Mouse (Mus musculus) limb, embryonic 14.5 days (tissue): Measurements from ENCODE around the gene Blzf1. TPM values are rescaled to one million over a fixed set of nuclear protein-coding genes. Genes with fewer than 3 reads are reported as not detected.

Experiments
- ATAC-seq: fragments of 200-750 bp; cut with Nextera tagmentation; 2 replicates; pipeline ENCODE4 v1.8.0; 2017; ENCODE audit warnings: low read depth, moderate number of reproducible peaks, moderate TSS enrichment; ENCODE audit not compliant: low FRiP score
- DNase-seq: peaks from one replicate; pipeline ENCODE4 v3.0.0-alpha.2; 2015; ENCODE audit warnings: low spot score
- H3K27ac ChIP-seq: fragments of 300-500 bp; sonication (generic); replicated peaks from 2 replicates; pipeline ENCODE4 v1.5.1; 2014; ENCODE audit warnings: low read depth, mild to moderate bottlenecking, low read length, moderate library complexity, mixed read lengths
- H3K27me3 ChIP-seq: fragments of 300-500 bp; sonication (generic); 2 replicates; pipeline ENCODE4 v1.6.1; 2014; ENCODE audit warnings: low read length, mixed read lengths; ENCODE audit not compliant: control insufficient read depth, insufficient read depth
- H3K36me3 ChIP-seq: fragments of 300-500 bp; sonication (generic); 2 replicates; pipeline ENCODE4 v1.6.1; 2014; ENCODE audit warnings: mild to moderate bottlenecking, low read length, moderate library complexity, mixed read lengths; ENCODE audit not compliant: control insufficient read depth, insufficient read depth
- H3K4me1 ChIP-seq: fragments of 300-500 bp; sonication (generic); 2 replicates; pipeline ENCODE4 v1.6.1; 2014; ENCODE audit warnings: antibody characterized with exemption, low read length, mixed read lengths; ENCODE audit not compliant: control insufficient read depth, insufficient read depth
- H3K4me2 ChIP-seq: fragments of 300-500 bp; sonication (generic); replicated peaks from 2 replicates; pipeline ENCODE4 v1.6.1; 2014; ENCODE audit warnings: low read depth, mild to moderate bottlenecking, low read length, moderate library complexity; ENCODE audit not compliant: severe bottlenecking
- H3K4me3 ChIP-seq: fragments of 300-500 bp; sonication (generic); replicated peaks from 2 replicates; pipeline ENCODE4 v1.5.1; 2014; ENCODE audit warnings: low read length
- H3K9ac ChIP-seq: fragments of 300-500 bp; sonication (generic); 2 replicates; pipeline ENCODE4 v1.6.1; 2014; ENCODE audit warnings: mild to moderate bottlenecking, low read depth, low read length, moderate library complexity; ENCODE audit not compliant: severe bottlenecking
- H3K9me3 ChIP-seq: fragments of 300-500 bp; sonication (generic); 2 replicates; pipeline ENCODE4 v1.6.1; 2016; ENCODE audit warnings: low read length; ENCODE audit not compliant: control insufficient read depth
- POLR2A ChIP-seq: fragments of 200-500 bp; IDR thresholded peaks from 2 replicates; pipeline ENCODE4 v1.8.0; 2012; ENCODE audit warnings: inconsistent platforms, mild to moderate bottlenecking, moderate library complexity, borderline replicate concordance; ENCODE audit not compliant: insufficient read depth, insufficient read length; ENCODE audit errors: extremely low read depth
- WGBS: fragments of 180-500 bp; shearing (Covaris S2); extraction: QIAGEN DNeasy Blood & Tissue Kit; methylation state at CpG from one replicate; pipeline ENCODE4 v1.1.7; 2014; 5-methylcytosine and 5-hydroxymethylcytosine counted together
- polyA plus RNA-seq, 2 experiments: library from polyadenylated mRNA; depleted of rRNA in 1 of 2; stranded (reverse) in 1 of 2; unstranded in 1 of 2; fragments of >200 nt; fragmentation: Nextera tagmentation in 1 of 2; extraction: Ambion mirVana in 1 of 2; gene quantifications; 2 replicates each; pipeline versions ENCODE4 v1.2.1 to v1.2.3; 2012 to 2014

Gene Blzf1
- polyA plus RNA-seq, 2 experiments: 18.1 to 30.0 TPM

GRCm38 (mm10) chr1:164322987-164323650 is 15.8 kb upstream of the Blzf1 start:
- no peak for DNase-seq
- 67% methylated on average over 8 of the region's 8 CpGs for WGBS
- Histone ChIP-seq H3K4me3 (no peak overlapping the region), H3K27ac (no peak overlapping the region), H3K4me2 (no peak overlapping the region), H3K36me3 (no peaks in the 10 kb centered on the region), H3K9me3 (no peaks in the 10 kb centered on the region), H3K4me1 (0 out of 2 replicates have a peak, but pooled peaks cover 2% of the 10 kb centered on the region), H3K27me3 (no peaks in the 10 kb centered on the region), H3K9ac (no peak overlapping the region)
- no peak for ATAC-seq
- TF ChIP-seq POLR2A: no peak

- no peak for ATAC-seq
- Histone ChIP-seq H3K36me3 (peaks cover 3% of the 10 kb centered on the region; the same call in 1 of the 2 replicates), H3K9me3 (no peaks in the 10 kb centered on the region), H3K4me3 (no peak overlapping the region), H3K27me3 (no peaks in the 10 kb centered on the region), H3K4me1 (0 out of 2 replicates have a peak, but pooled peaks cover 2% of the 10 kb centered on the region), H3K27ac (no peak overlapping the region), H3K9ac (no peak overlapping the region), H3K4me2 (no peak overlapping the region)
- DNase-seq: no peak
- no peak for TF ChIP-seq POLR2A
- 36% methylated on average over 10 of the region's 10 CpGs for WGBS
These were observed 14.1 kb upstream of the Blzf1 start for GRCm38 (mm10) chr1:164321408-164321807.

GRCm38 (mm10) chr1:164320731-164321130 is 13.4 kb upstream of the Blzf1 start:
- Histone ChIP-seq H3K27me3 (no peaks in the 10 kb centered on the region), H3K9me3 (no peaks in the 10 kb centered on the region), H3K4me1 (0 out of 2 replicates have a peak, but pooled peaks cover 2% of the 10 kb centered on the region), H3K36me3 (peaks cover 3% of the 10 kb centered on the region; the same call in 1 of the 2 replicates), H3K4me3 (no peak overlapping the region), H3K27ac (no peak overlapping the region), H3K9ac (no peak overlapping the region), H3K4me2 (no peak overlapping the region)
- ATAC-seq: no peak
- WGBS: 74% methylated on average over 5 of the region's 5 CpGs
- no peak for TF ChIP-seq POLR2A
- no peak for DNase-seq

GRCm38 (mm10) chr1:164319542-164320140 is 12.4 kb upstream of the Blzf1 start:
- H3K36me3 ChIP-seq: peaks cover 3% of the 10 kb centered on the region; the same call in 1 of the 2 replicates
- H3K9me3 ChIP-seq: no peaks in the 10 kb centered on the region
- ATAC-seq (no peak), DNase-seq (no peak)
- H3K4me2 ChIP-seq: no peak overlapping the region
- H3K27me3 ChIP-seq: no peaks in the 10 kb centered on the region
- H3K27ac ChIP-seq: no peak overlapping the region
- WGBS: 77% methylated on average over 14 of the region's 14 CpGs
- 0 out of 2 replicates have a peak, but pooled peaks cover 2% of the 10 kb centered on the region for H3K4me1 ChIP-seq
- H3K4me3 ChIP-seq: no peak overlapping the region
- no peak for TF ChIP-seq POLR2A
- H3K9ac ChIP-seq: no peak overlapping the region

- no peak overlapping the region for H3K27ac ChIP-seq
- no peaks in the 10 kb centered on the region for H3K27me3 ChIP-seq
- no peak for DNase-seq
- WGBS: 94% methylated on average over 5 of the region's 5 CpGs
- H3K36me3 ChIP-seq: peaks cover 10% of the 10 kb centered on the region
- no peak overlapping the region for H3K4me2 ChIP-seq
- H3K9me3 ChIP-seq: no peaks in the 10 kb centered on the region
- no peak for TF ChIP-seq POLR2A
- no peak for ATAC-seq
- H3K4me1 ChIP-seq: 0 out of 2 replicates have a peak, but pooled peaks cover 2% of the 10 kb centered on the region
- H3K9ac ChIP-seq: no peak overlapping the region
- H3K4me3 ChIP-seq: no peak overlapping the region
These were observed 11.2 kb upstream of the Blzf1 start for GRCm38 (mm10) chr1:164318474-164318873.
